Mouse (Mus musculus): ENCODE measurements around the gene Ldb3. TPM values are rescaled to one million over a fixed set of nuclear protein-coding genes. Genes with fewer than 3 reads are reported as not detected.

Ldb3 gene
- 19.9 and 21.1 TPM in 2 replicates for polyA plus RNA-seq (2015; fragmentation: Nextera tagmentation; extraction: Ambion mirVana)

DNA sequence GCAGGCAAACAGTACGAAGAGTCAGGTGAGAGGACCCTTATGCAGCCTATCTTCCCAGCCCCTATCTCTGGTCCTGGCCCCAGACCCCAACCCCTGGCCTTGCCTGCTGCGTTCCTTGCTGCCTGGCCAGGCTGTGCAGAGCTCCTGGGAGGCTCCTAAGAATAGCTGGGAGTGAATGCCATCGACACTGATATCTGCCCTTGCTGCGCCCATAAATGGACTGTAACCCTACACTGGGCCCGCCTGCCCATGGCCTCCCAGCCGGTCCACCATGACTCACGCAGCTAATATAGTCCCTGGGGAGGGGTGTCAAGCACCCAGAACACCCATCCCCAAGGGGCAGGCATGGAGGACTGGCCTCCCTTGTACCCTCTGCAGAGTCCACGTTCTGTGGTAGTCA, at the start of gene Ldb3:
Gene Ldb3, minus strand, starts transcription at position 185 of the 400 bp plus-strand sequence.

DNA sequence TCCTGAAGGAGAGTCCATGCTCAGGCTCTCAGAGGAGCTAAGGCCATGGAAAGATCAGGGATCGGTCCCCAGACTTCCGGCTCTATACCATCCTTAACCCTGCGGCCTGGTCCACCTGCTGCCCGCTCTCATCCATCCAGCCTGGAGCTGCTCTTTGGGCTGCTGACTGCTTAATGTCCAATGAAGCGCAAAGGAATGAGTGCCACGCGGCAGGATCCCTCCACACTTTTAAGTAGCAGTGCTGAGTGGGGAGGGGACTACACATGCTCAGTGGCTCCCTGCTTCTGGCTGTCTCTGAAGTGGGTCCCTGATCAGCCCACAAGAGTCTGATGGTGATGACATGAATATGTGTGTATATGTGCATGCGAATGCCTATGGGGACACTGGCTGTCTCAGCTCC, 11.5 kb upstream of the Ldb3 start, which contains the start of gene Opn4:
Gene Opn4, minus strand, starts transcription at position 202 of the 400 bp plus-strand sequence.

DNA sequence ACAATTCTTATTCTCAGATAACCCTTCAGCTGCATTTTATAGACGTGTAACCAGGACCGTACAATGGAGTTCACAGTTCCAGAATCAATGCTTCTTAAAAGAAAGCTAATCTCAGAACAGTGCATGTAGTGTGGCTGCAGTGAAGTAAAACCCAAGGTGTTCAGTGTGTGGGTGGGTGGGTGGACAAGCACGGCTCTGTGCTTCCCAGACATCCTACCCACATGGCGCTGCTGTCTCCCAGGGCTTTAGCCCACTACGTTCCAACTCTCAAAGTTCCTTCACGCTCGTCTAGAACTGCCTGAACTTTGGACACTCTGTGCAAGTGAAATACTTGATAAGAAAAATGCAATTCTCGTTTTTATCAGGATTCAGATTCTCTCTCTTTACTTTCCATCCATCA, 65.8 kb downstream of the Ldb3 start, which contains the start of gene 9230112D13Rik:
Gene 9230112D13Rik, minus strand, starts transcription at position 101 of the 400 bp plus-strand sequence.

DNA sequence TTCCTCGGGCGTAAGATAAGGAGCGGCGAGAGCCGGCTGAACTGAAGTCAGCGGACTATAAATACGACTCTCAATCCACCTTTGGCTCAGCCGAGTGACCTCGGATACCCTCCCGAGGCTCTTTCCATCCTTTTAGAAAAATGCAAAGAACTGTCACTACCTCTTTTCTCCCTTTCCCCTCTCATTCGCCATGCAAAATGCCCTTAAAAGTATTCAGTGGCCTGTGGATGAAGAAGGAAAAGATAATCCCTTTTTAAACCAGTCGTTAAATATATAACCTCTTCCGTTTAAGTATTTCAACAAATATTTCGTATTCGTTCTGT, 85.2 kb downstream of the Ldb3 start, which contains the start of gene Bmpr1a:
Gene Bmpr1a, minus strand, starts transcription at position 17 of the 323 bp plus-strand sequence.

Other genes with a start within 250 kb of the Ldb3 start
- 343 and 370 TPM in 2 replicates for gene Fam25c, start 233.2 kb downstream of the Ldb3 start, polyA plus RNA-seq (2015; fragmentation: Nextera tagmentation; extraction: Ambion mirVana)
- 3.5 and 4.3 TPM in 2 replicates for gene Sncg, start 213.9 kb downstream of the Ldb3 start, polyA plus RNA-seq (2015; fragmentation: Nextera tagmentation; extraction: Ambion mirVana)
- gene Mmrn2, start 213.2 kb downstream of the Ldb3 start, polyA plus RNA-seq (2015; fragmentation: Nextera tagmentation; extraction: Ambion mirVana) = 3.5 and 4.4 TPM in 2 replicates
- 39.7 and 53.4 TPM in 2 replicates for gene Bmpr1a, start 85.3 kb downstream of the Ldb3 start, polyA plus RNA-seq (2015; fragmentation: Nextera tagmentation; extraction: Ambion mirVana)
- gene 9230112D13Rik, start 65.9 kb downstream of the Ldb3 start, polyA plus RNA-seq (2015; fragmentation: Nextera tagmentation; extraction: Ambion mirVana) = not detected in 2 replicates
- gene Opn4, start 11.5 kb upstream of the Ldb3 start, polyA plus RNA-seq (2015; fragmentation: Nextera tagmentation; extraction: Ambion mirVana) = not detected in 2 replicates
- gene Wapl, start 85.2 kb upstream of the Ldb3 start, polyA plus RNA-seq (2015; fragmentation: Nextera tagmentation; extraction: Ambion mirVana) = 11.4 and 13.5 TPM in 2 replicates
- gene Grid1, start 231.4 kb upstream of the Ldb3 start, polyA plus RNA-seq (2015; fragmentation: Nextera tagmentation; extraction: Ambion mirVana) = 0.35 and 0.65 TPM in 2 replicates

All from urinary bladder, postnatal 0 days (tissue).